Mouse (Mus musculus): ENCODE results near the gene Cpsf4l.

DNA sequence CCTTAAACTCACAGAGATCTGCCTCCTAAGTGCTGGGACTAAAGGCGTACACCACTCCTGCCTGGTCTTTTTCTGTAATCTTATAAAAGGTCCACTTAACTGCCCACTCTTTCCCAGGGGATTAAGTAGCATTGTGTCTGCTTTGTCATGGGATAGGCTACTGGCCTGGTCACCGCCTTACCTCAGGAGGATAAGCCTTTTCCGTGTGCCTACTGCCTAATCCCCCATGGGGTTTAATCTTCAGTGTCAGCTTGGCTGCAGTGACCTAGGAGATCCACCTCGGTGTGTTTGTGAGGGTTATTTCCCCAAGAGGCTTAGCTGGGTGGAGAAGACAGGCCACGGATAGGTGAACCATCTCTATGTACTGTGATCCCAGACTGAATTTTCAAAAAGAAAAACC lies 12.2 kb downstream of the Cpsf4l start:
- TF ChIP-seq CTCF (IDR thresholded peaks at IDR 0.05; ENCODE audit: low read depth, low read length) = no peak
- no peak for TF ChIP-seq GATA1 (IDR thresholded peaks at IDR 0.05; ENCODE audit: borderline replicate concordance, low read length)
- TF ChIP-seq POLR2AphosphoS5 (IDR thresholded peaks at IDR 0.05; ENCODE audit: insufficient replicate concordance, low read depth, low read length) = no peak
- TF ChIP-seq GATA2 (IDR thresholded peaks at IDR 0.05; ENCODE audit: borderline replicate concordance, low read depth, low read length) = no peak
- TF ChIP-seq TAL1 (conservative IDR thresholded peaks at IDR 0.05; ENCODE audit: low read depth, low read length) = no peak
